Mouse (Mus musculus) liver, embryonic 16.5 days (tissue): Measurements from ENCODE around the gene Gpx5. TPM values are rescaled to one million over a fixed set of nuclear protein-coding genes. Genes with fewer than 3 reads are reported as not detected.

Experiments used
- ATAC-seq: fragments of 200-750 bp; cut with Nextera tagmentation; 2 replicates; pipeline ENCODE4 v1.8.0; 2017; ENCODE audit warnings: low read depth, mild to moderate bottlenecking, moderate number of reproducible peaks, moderate library complexity
- H3K27ac ChIP-seq: fragments of 300-500 bp; sonication (generic); 2 replicates; pipeline ENCODE4 v1.5.1; 2014; ENCODE audit warnings: mild to moderate bottlenecking, low read length
- H3K27me3 ChIP-seq: fragments of 300-500 bp; sonication (generic); 2 replicates; pipeline ENCODE4 v1.6.1; 2014; ENCODE audit warnings: low read depth, low read length, mixed read lengths; ENCODE audit not compliant: control insufficient read depth, insufficient read depth
- H3K36me3 ChIP-seq: fragments of 300-500 bp; sonication (generic); 2 replicates; pipeline ENCODE4 v1.6.1; 2014; ENCODE audit warnings: mild to moderate bottlenecking; ENCODE audit not compliant: control insufficient read depth, insufficient read depth
- H3K4me1 ChIP-seq: fragments of 300-500 bp; sonication (generic); 2 replicates; pipeline ENCODE4 v1.6.1; 2014; ENCODE audit warnings: low read depth, low read length, mixed read lengths; ENCODE audit not compliant: control insufficient read depth
- H3K4me2 ChIP-seq: fragments of 300-500 bp; sonication (generic); 2 replicates; pipeline ENCODE4 v1.6.1; 2014; ENCODE audit warnings: low read depth, low read length, mixed read lengths
- H3K4me3 ChIP-seq: fragments of 300-500 bp; sonication (generic); 2 replicates; pipeline ENCODE4 v1.5.1; 2014; ENCODE audit warnings: low read depth, mild to moderate bottlenecking, low read length
- H3K9ac ChIP-seq: fragments of 300-500 bp; sonication (generic); 2 replicates; pipeline ENCODE4 v1.6.1; 2014; ENCODE audit warnings: low read depth, low read length
- H3K9me3 ChIP-seq: fragments of 300-500 bp; sonication (generic); replicated peaks from 2 replicates; pipeline ENCODE4 v1.6.1; 2016; ENCODE audit warnings: low read length; ENCODE audit not compliant: control insufficient read depth
- WGBS: fragments of 180-500 bp; shearing (Covaris S2); extraction: QIAGEN DNeasy Blood & Tissue Kit; methylation state at CpG from one replicate; pipeline ENCODE4 v1.1.7; 2014; ENCODE audit not compliant: insufficient replicate concordance; 5-methylcytosine and 5-hydroxymethylcytosine counted together
- polyA plus RNA-seq: library from polyadenylated mRNA; unstranded; fragments of >200 nt; fragmentation: Nextera tagmentation; extraction: Ambion mirVana; gene quantifications from 2 replicates; pipeline ENCODE4 v1.2.1, GENCODE M21; 2015

Gpx5 gene
- polyA plus RNA-seq, 1 experiment from 2014 or later: not detected

GRCm38 (mm10) chr13:21244089-21244488, 48.4 kb downstream of the Gpx5 start:
- Histone ChIP-seq H3K27ac (no peak overlapping the region), H3K36me3 (no peaks in the 10 kb centered on the region), H3K9me3 (no peaks in the 10 kb centered on the region), H3K9ac (no peak overlapping the region), H3K27me3 (no peaks in the 10 kb centered on the region), H3K4me1 (peaks cover 5% of the 10 kb centered on the region), H3K4me3 (no peak overlapping the region), H3K4me2 (no peak overlapping the region)
- 56% methylated on average over 5 of the region's 5 CpGs for WGBS
- ATAC-seq: no peak

GRCm38 (mm10) chr13:21243196-21243595, 49.3 kb downstream of the Gpx5 start:
- Histone ChIP-seq H3K27ac (no peak overlapping the region), H3K36me3 (no peaks in the 10 kb centered on the region), H3K4me3 (peak overlapping the region; percentile 48), H3K4me2 (peak overlapping the region; percentile 64), H3K9ac (peak overlapping the region; percentile 11; the same call in 1 of the 2 replicates), H3K4me1 (peaks cover 5% of the 10 kb centered on the region), H3K27me3 (no peaks in the 10 kb centered on the region), H3K9me3 (no peaks in the 10 kb centered on the region)
- WGBS: 12% methylated on average over 13 of the region's 13 CpGs
- no peak for ATAC-seq

- WGBS: 4% methylated on average over 16 of the region's 16 CpGs
- Histone ChIP-seq H3K9me3 (no peaks in the 10 kb centered on the region), H3K36me3 (no peaks in the 10 kb centered on the region), H3K4me1 (peaks cover 5% of the 10 kb centered on the region), H3K27ac (no peak overlapping the region), H3K4me3 (peak overlapping the region; percentile 48), H3K4me2 (peak overlapping the region; percentile 64), H3K9ac (peak overlapping the region; percentile 11; the same call in 1 of the 2 replicates), H3K27me3 (no peaks in the 10 kb centered on the region)
- ATAC-seq: peak; percentile 48; the same call in 1 of the 2 replicates
These were observed 50.0 kb downstream of the Gpx5 start for GRCm38 (mm10) chr13:21242408-21243125.

- 7% methylated on average over 7 of the region's 7 CpGs for WGBS
- H3K27ac ChIP-seq: no peak overlapping the region
- H3K9me3 ChIP-seq: no peaks in the 10 kb centered on the region
- H3K4me1 ChIP-seq: peaks cover 5% of the 10 kb centered on the region
- H3K36me3 ChIP-seq: no peaks in the 10 kb centered on the region
- H3K4me2 ChIP-seq: no peak overlapping the region
- H3K27me3 ChIP-seq: no peaks in the 10 kb centered on the region
- no peak overlapping the region for H3K4me3 ChIP-seq
- peak; percentile 71 for ATAC-seq
- no peak overlapping the region for H3K9ac ChIP-seq
These were observed 51.7 kb downstream of the Gpx5 start for GRCm38 (mm10) chr13:21240788-21241187.

GRCm38 (mm10) chr13:21237161-21237560, 55.4 kb downstream of the Gpx5 start:
- Histone ChIP-seq H3K27me3 (no peaks in the 10 kb centered on the region), H3K4me2 (no peak overlapping the region), H3K9ac (no peak overlapping the region), H3K4me1 (no peaks in the 10 kb centered on the region; the same call in 1 of the 2 replicates), H3K4me3 (no peak overlapping the region), H3K9me3 (no peaks in the 10 kb centered on the region), H3K36me3 (no peaks in the 10 kb centered on the region), H3K27ac (no peak overlapping the region)
- WGBS: 73% methylated on average over 6 of the region's 6 CpGs
- no peak for ATAC-seq

GRCm38 (mm10) chr13:21236714-21237113, 55.8 kb downstream of the Gpx5 start:
- Histone ChIP-seq H3K9me3 (no peaks in the 10 kb centered on the region), H3K27me3 (no peaks in the 10 kb centered on the region), H3K4me2 (no peak overlapping the region), H3K27ac (no peak overlapping the region), H3K4me1 (no peaks in the 10 kb centered on the region; the same call in 1 of the 2 replicates), H3K9ac (no peak overlapping the region), H3K36me3 (no peaks in the 10 kb centered on the region), H3K4me3 (no peak overlapping the region)
- ATAC-seq: no peak
- WGBS: 48% methylated on average over 2 of the region's 2 CpGs

Other genes with a start within 250 kb of the Gpx5 start
- gene Olfr1370, start 217.8 kb downstream of the Gpx5 start, polyA plus RNA-seq: not detected in 2 replicates
- gene Olfr1369-ps1, start 181.2 kb downstream of the Gpx5 start, polyA plus RNA-seq: 0.05 TPM in 1 of 2 replicates, not detected in the other
- gene Olfr263, start 163.1 kb downstream of the Gpx5 start, polyA plus RNA-seq: not detected in 2 replicates
- not detected in 2 replicates for gene Olfr1368, start 146.9 kb downstream of the Gpx5 start, polyA plus RNA-seq
- gene Trim27, start 113.3 kb downstream of the Gpx5 start, polyA plus RNA-seq: 41.3 and 42.7 TPM in 2 replicates
- not detected in 2 replicates for gene Gpx6, start 19.4 kb upstream of the Gpx5 start, polyA plus RNA-seq
- gene Olfr1367, start 54.2 kb upstream of the Gpx5 start, polyA plus RNA-seq: not detected in 2 replicates
- 2.7 and 2.9 TPM in 2 replicates for gene Zscan12, start 70.1 kb upstream of the Gpx5 start, polyA plus RNA-seq
- 28.9 and 30.2 TPM in 2 replicates for gene Zkscan3, start 110.0 kb upstream of the Gpx5 start, polyA plus RNA-seq
- 0.82 and 0.97 TPM in 2 replicates for gene Pgbd1, start 148.3 kb upstream of the Gpx5 start, polyA plus RNA-seq
- 12.0 and 13.3 TPM in 2 replicates for gene Zscan26, start 161.0 kb upstream of the Gpx5 start, polyA plus RNA-seq
- 0.79 and 1.0 TPM in 2 replicates for gene Nkapl, start 175.8 kb upstream of the Gpx5 start, polyA plus RNA-seq
- 0.44 TPM in 2 replicates for gene Zkscan4, start 186.2 kb upstream of the Gpx5 start, polyA plus RNA-seq
- gene Gm10065, start 186.7 kb upstream of the Gpx5 start, polyA plus RNA-seq: not detected in 2 replicates
- gene AK157302, start 202.5 kb upstream of the Gpx5 start, polyA plus RNA-seq: 0.62 and 0.70 TPM in 2 replicates
- 4.7 and 5.5 TPM in 2 replicates for gene Gm11273, start 208.7 kb upstream of the Gpx5 start, polyA plus RNA-seq
- gene Zkscan8, start 238.4 kb upstream of the Gpx5 start, polyA plus RNA-seq: 1.0 and 1.2 TPM in 2 replicates